Mouse (Mus musculus): Measurements from ENCODE around the gene Card11. TPM values are rescaled to one million over a fixed set of nuclear protein-coding genes. Genes with fewer than 3 reads are reported as not detected.

Gene Card11
- polyA plus RNA-seq, 1 experiment from 2014 or later, result not detected

DNA sequence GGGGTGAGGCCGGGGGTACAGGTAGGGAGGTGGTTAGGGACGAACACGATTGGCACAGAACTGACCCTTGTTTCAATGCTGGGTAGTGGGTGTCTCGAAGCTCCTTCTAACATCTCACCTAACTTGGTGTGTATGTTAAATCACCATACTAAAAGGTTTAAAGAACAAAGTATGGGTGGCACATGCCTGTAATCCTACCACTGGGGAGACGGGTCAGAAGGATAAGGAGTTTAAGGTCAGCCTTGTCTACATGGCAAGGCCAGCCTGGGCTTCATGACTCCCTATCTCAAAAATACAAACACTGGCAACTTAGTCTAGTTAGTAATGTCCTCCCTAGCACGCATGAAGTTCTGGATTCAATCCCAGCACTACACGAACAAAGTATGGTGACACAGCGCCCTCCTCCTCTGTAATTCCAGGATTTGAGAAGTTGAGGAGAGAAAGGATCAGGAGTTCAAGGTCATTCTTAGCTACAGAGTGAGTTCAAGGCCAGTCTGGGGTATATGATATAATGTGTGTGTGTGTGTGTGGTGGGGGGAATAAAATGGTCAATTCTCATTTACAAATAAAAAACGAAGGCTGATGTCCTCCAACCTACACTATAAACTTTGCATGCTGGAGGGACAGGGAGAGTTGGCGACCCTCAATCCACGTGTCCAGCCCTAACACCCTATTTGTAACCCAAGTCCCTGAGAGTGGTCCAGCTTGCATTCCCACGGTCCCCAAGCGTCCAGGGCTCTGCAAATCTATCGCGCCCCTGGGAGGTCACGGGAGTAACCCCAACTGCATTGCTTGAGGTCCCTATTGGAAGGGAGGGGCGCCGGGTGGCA, 171.1 kb downstream of the Card11 start:
- Histone ChIP-seq H3K4me2 (peak overlapping the region; percentile 98), H3K4me3 (ENCODE audit: low read depth, low read length) (peak overlapping the region; percentile 82), H3K9me3 (ENCODE audit: control insufficient read depth, low read length) (no peaks in the 10 kb centered on the region), H3K36me3 (ENCODE audit: control insufficient read depth, insufficient read depth, low read length) (no peaks in the 10 kb centered on the region), H3K27ac (ENCODE audit: low read depth, low read length) (no peak overlapping the region), H3K4me1 (ENCODE audit: control insufficient read depth, insufficient read depth, low read length) (peaks cover 14% of the 10 kb centered on the region), H3K27me3 (ENCODE audit: control insufficient read depth, insufficient read depth, low read length) (no peaks in the 10 kb centered on the region), H3K9ac (ENCODE audit: low read length) (peak overlapping the region; percentile 82)
- WGBS, result 36% methylated on average over 18 of the region's 18 CpGs
- ATAC-seq (ENCODE audit: low FRiP score) (peak; percentile 8), DNase-seq (ENCODE audit: low spot score, missing footprints) (peak; percentile 91)

DNA sequence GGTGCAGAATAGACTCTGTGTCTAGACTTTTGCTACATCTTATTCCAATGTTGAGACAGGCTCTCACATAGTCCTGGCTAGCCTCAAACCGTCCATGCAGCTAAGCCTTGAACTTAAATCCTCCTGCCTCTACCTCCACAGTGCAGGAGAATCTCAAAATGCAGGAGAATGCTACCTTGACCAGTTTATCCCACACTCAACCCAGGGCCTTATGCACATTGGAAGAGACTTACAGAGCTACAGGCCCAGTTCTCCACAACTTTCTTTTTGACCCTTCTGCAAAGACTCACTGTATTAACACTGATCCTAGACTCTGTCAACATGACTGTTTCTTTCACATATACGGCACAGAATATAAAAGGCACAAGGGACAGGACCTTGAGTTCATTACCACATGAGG, 172.0 kb downstream of the Card11 start:
- no peak overlapping the region for H3K4me3 ChIP-seq (ENCODE audit: low read depth, low read length)
- ATAC-seq (ENCODE audit: low FRiP score) (no peak), DNase-seq (ENCODE audit: low spot score, missing footprints) (peak; percentile 72)
- WGBS, result 79% methylated on average over 2 of the region's 2 CpGs
- H3K36me3 ChIP-seq (ENCODE audit: control insufficient read depth, insufficient read depth, low read length), result no peaks in the 10 kb centered on the region
- H3K4me2 ChIP-seq, result peak overlapping the region; percentile 6; the same call in 1 of the 2 replicates
- H3K4me1 ChIP-seq (ENCODE audit: control insufficient read depth, insufficient read depth, low read length), result peaks cover 14% of the 10 kb centered on the region
- no peaks in the 10 kb centered on the region for H3K27me3 ChIP-seq (ENCODE audit: control insufficient read depth, insufficient read depth, low read length)
- H3K27ac ChIP-seq (ENCODE audit: low read depth, low read length), result no peak overlapping the region
- no peaks in the 10 kb centered on the region for H3K9me3 ChIP-seq (ENCODE audit: control insufficient read depth, low read length)
- H3K9ac ChIP-seq (ENCODE audit: low read length), result peak overlapping the region; percentile 34; the same call in 1 of the 2 replicates

DNA sequence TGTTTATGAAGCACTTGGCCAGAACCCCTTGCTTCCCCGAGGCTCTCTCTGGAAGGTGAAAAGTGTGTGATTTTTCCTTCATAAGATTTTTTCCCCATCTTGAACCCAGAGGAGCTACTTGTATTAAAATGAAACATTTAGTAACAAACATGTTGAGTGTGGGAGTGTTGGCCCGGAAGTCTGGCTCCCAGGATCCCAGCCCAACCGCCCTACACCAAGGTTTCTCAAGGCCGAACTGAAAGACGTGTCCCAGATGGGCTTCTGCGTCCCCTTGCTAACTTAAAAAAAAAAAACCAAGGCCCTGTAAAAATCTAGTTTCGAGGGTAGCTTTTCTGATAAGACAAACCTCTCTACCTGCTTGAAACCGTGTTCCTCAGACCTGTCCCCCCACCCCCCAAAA, 172.5 kb downstream of the Card11 start:
- 86% methylated on average over 8 of the region's 8 CpGs for WGBS
- no peaks in the 10 kb centered on the region for H3K27me3 ChIP-seq (ENCODE audit: control insufficient read depth, insufficient read depth, low read length)
- no peak overlapping the region for H3K4me3 ChIP-seq (ENCODE audit: low read depth, low read length)
- H3K4me1 ChIP-seq (ENCODE audit: control insufficient read depth, insufficient read depth, low read length), result peaks cover 14% of the 10 kb centered on the region
- H3K9me3 ChIP-seq (ENCODE audit: control insufficient read depth, low read length), result no peaks in the 10 kb centered on the region
- no peak overlapping the region for H3K27ac ChIP-seq (ENCODE audit: low read depth, low read length)
- DNase-seq (ENCODE audit: low spot score, missing footprints) (peak; percentile 53), ATAC-seq (ENCODE audit: low FRiP score) (no peak)
- H3K9ac ChIP-seq (ENCODE audit: low read length), result no peak overlapping the region; the same call in 1 of the 2 replicates
- peak overlapping the region; percentile 6; the same call in 1 of the 2 replicates for H3K4me2 ChIP-seq
- H3K36me3 ChIP-seq (ENCODE audit: control insufficient read depth, insufficient read depth, low read length), result no peaks in the 10 kb centered on the region

DNA sequence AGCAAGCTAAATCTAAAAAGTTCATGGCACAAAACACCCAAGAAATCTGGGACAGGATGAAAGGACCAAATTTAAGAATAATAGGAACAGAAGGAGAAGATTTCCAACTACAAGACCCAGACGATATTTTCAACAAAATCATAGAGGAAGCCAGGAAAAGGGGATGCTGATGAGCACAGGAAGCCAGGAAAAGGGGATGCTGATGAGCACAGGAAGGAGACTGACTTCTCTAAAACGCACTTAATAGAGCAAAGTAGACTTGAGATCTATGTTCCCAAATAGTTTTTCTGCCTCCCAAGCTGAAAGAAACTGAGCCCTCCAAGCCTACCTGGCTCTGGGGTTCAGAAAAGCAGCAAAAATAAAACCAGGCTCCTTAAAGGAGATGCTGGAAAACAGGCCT, 173.0 kb downstream of the Card11 start:
- DNase-seq (ENCODE audit: low spot score, missing footprints) (peak; percentile 69), ATAC-seq (ENCODE audit: low FRiP score) (no peak)
- Histone ChIP-seq H3K4me3 (ENCODE audit: low read depth, low read length) (no peak overlapping the region), H3K27me3 (ENCODE audit: control insufficient read depth, insufficient read depth, low read length) (no peaks in the 10 kb centered on the region), H3K9ac (ENCODE audit: low read length) (no peak overlapping the region), H3K4me1 (ENCODE audit: control insufficient read depth, insufficient read depth, low read length) (peaks cover 14% of the 10 kb centered on the region), H3K27ac (ENCODE audit: low read depth, low read length) (no peak overlapping the region), H3K4me2 (no peak overlapping the region), H3K36me3 (ENCODE audit: control insufficient read depth, insufficient read depth, low read length) (no peaks in the 10 kb centered on the region), H3K9me3 (ENCODE audit: control insufficient read depth, low read length) (no peaks in the 10 kb centered on the region)
- 76% methylated on average over 2 of the region's 2 CpGs for WGBS

DNA sequence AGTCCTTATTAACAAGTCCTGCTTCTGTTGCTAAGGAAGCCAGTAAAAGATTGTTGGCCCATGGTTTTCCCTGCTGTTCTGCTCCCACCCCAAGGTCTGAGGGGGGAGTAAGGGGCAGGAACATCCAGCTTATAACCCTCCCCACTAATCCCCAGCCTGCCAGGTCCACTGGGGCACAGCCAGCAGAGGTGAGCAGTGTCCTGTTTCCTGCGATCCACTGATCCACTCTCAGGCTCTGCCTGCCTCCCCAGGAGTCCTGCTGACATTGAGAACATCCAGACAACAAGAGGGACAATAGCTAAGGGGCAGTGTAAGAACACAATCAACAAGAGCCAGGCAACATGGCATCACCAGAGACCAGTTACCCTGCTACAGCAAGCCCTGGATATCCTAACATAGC, 173.6 kb downstream of the Card11 start:
- Histone ChIP-seq H3K4me2 (no peak overlapping the region), H3K36me3 (ENCODE audit: control insufficient read depth, insufficient read depth, low read length) (no peaks in the 10 kb centered on the region), H3K9me3 (ENCODE audit: control insufficient read depth, low read length) (no peaks in the 10 kb centered on the region), H3K4me3 (ENCODE audit: low read depth, low read length) (no peak overlapping the region), H3K9ac (ENCODE audit: low read length) (no peak overlapping the region), H3K27me3 (ENCODE audit: control insufficient read depth, insufficient read depth, low read length) (no peaks in the 10 kb centered on the region), H3K27ac (ENCODE audit: low read depth, low read length) (no peak overlapping the region), H3K4me1 (ENCODE audit: control insufficient read depth, insufficient read depth, low read length) (peaks cover 14% of the 10 kb centered on the region)
- ATAC-seq (ENCODE audit: low FRiP score) (no peak), DNase-seq (ENCODE audit: low spot score, missing footprints) (no peak)
- WGBS, result 5% methylated on average over 1 of the region's 1 CpGs

DNA sequence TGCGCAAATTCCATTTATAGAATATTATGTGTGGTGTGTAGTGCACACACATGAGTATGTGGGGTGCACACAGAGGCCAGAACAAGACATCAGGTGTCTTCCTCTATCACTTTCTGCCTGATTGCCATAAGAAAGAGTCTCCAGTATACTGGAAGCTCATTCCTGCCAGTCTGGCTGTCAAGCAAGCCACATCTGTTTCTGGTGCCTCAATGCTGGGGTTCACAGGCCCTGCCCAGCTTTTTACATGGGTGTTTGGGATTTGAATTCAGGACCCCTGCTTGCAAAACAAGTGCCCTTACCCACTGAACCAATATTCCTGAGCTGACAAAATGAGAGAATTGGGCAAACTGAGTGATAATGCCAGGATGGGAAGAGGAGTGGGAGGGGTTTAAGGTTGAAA, 174.3 kb downstream of the Card11 start:
- Histone ChIP-seq H3K9me3 (ENCODE audit: control insufficient read depth, low read length) (no peaks in the 10 kb centered on the region), H3K4me2 (no peak overlapping the region), H3K36me3 (ENCODE audit: control insufficient read depth, insufficient read depth, low read length) (no peaks in the 10 kb centered on the region), H3K9ac (ENCODE audit: low read length) (no peak overlapping the region), H3K4me3 (ENCODE audit: low read depth, low read length) (no peak overlapping the region), H3K27me3 (ENCODE audit: control insufficient read depth, insufficient read depth, low read length) (no peaks in the 10 kb centered on the region), H3K4me1 (ENCODE audit: control insufficient read depth, insufficient read depth, low read length) (peaks cover 14% of the 10 kb centered on the region), H3K27ac (ENCODE audit: low read depth, low read length) (no peak overlapping the region)
- DNase-seq (ENCODE audit: low spot score, missing footprints), result peak; percentile 65
- WGBS, result 93% methylated on average over 1 of the region's 1 CpGs
- ATAC-seq (ENCODE audit: low FRiP score), result no peak

DNA sequence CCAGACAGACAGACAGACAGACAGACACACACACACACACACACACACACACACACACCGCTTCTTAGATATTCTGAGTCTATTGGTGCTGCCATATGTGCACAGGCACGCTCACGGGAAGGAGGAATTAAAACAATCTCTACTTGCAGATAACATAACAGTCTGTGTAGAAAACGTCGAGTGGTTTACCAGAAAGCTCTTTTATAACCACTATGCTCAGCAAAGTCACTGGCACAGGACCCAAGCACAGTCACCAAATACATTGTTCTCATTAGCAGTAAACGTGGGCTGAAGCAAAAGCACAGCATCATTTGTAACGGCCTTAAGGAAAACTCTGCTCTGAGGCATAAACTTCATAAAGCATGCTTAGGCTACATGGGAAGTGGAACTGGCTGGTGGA, 176.3 kb downstream of the Card11 start:
- Histone ChIP-seq H3K4me1 (ENCODE audit: control insufficient read depth, insufficient read depth, low read length) (peaks cover 11% of the 10 kb centered on the region), H3K27ac (ENCODE audit: low read depth, low read length) (no peak overlapping the region), H3K4me3 (ENCODE audit: low read depth, low read length) (no peak overlapping the region), H3K36me3 (ENCODE audit: control insufficient read depth, insufficient read depth, low read length) (no peaks in the 10 kb centered on the region), H3K27me3 (ENCODE audit: control insufficient read depth, insufficient read depth, low read length) (no peaks in the 10 kb centered on the region), H3K9ac (ENCODE audit: low read length) (no peak overlapping the region), H3K9me3 (ENCODE audit: control insufficient read depth, low read length) (no peaks in the 10 kb centered on the region), H3K4me2 (no peak overlapping the region)
- 90% methylated on average over 7 of the region's 7 CpGs for WGBS
- ATAC-seq (ENCODE audit: low FRiP score) (no peak), DNase-seq (ENCODE audit: low spot score, missing footprints) (peak; percentile 65)

DNA sequence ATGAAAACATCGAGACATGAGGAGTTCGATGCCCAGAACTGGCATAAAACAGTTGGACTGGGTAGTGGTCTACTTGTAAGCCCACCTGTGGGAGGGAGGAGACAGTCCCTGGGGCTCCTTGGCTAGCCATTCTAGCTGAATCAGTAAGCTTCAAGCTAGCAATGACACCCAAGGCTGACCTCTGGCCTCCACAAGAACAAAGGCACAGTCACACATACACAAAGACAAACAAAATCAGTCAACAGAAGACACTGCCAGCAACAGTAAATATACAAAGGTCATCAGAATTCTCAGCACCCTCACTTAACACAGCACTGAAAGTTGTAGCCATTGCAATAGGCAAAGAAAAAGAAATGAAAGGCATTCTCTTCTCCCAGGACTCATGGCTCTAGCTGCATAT, 177.0 kb downstream of the Card11 start:
- no peak overlapping the region for H3K4me2 ChIP-seq
- H3K9me3 ChIP-seq (ENCODE audit: control insufficient read depth, low read length), result no peaks in the 10 kb centered on the region
- no peaks in the 10 kb centered on the region for H3K36me3 ChIP-seq (ENCODE audit: control insufficient read depth, insufficient read depth, low read length)
- no peak overlapping the region for H3K9ac ChIP-seq (ENCODE audit: low read length)
- no peak for ATAC-seq (ENCODE audit: low FRiP score)
- DNase-seq (ENCODE audit: low spot score, missing footprints), result no peak
- H3K4me1 ChIP-seq (ENCODE audit: control insufficient read depth, insufficient read depth, low read length), result peaks cover 9% of the 10 kb centered on the region
- 95% methylated on average over 2 of the region's 2 CpGs for WGBS
- no peak overlapping the region for H3K4me3 ChIP-seq (ENCODE audit: low read depth, low read length)
- H3K27ac ChIP-seq (ENCODE audit: low read depth, low read length), result no peak overlapping the region
- no peaks in the 10 kb centered on the region for H3K27me3 ChIP-seq (ENCODE audit: control insufficient read depth, insufficient read depth, low read length)

Measured in midbrain, embryonic 11.5 days (tissue).